Mouse (Mus musculus): ENCODE results near the gene Dcbld1. TPM values are rescaled to one million over a fixed set of nuclear protein-coding genes. Genes with fewer than 3 reads are reported as not detected.

Gene Dcbld1
- polyA plus RNA-seq, 1 experiment from 2014 or later: 23.9 TPM

GRCm38 (mm10) chr10:52360241-52360735 lies 126.9 kb downstream of the Dcbld1 start:
- Histone ChIP-seq H3K9ac (ENCODE audit: low read length) (no peak overlapping the region), H3K27me3 (ENCODE audit: control insufficient read depth, insufficient read depth, low read length) (no peaks in the 10 kb centered on the region), H3K36me3 (ENCODE audit: control insufficient read depth, insufficient read depth, low read length) (no peaks in the 10 kb centered on the region), H3K4me2 (ENCODE audit: low read depth, low read length, severe bottlenecking) (no peak overlapping the region), H3K9me3 (ENCODE audit: control insufficient read depth, low read length) (no peaks in the 10 kb centered on the region), H3K4me3 (ENCODE audit: low read depth, low read length) (no peak overlapping the region), H3K27ac (ENCODE audit: low read depth, low read length) (no peak overlapping the region), H3K4me1 (replicated peaks; ENCODE audit: control insufficient read depth, insufficient read depth, low read length) (no peaks in the 10 kb centered on the region)
- no peak for ATAC-seq (replicated peaks; ENCODE audit: low FRiP score)
- WGBS: 96% methylated on average over 4 of the region's 4 CpGs
- no peak for DNase-seq (ENCODE audit: low spot score)

- no peaks in the 10 kb centered on the region for H3K9me3 ChIP-seq (ENCODE audit: control insufficient read depth, low read length)
- H3K4me3 ChIP-seq (ENCODE audit: low read depth, low read length): no peak overlapping the region
- H3K36me3 ChIP-seq (ENCODE audit: control insufficient read depth, insufficient read depth, low read length): no peaks in the 10 kb centered on the region
- DNase-seq (ENCODE audit: low spot score) (no peak), ATAC-seq (replicated peaks; ENCODE audit: low FRiP score) (no peak)
- no peak overlapping the region for H3K9ac ChIP-seq (ENCODE audit: low read length)
- no peaks in the 10 kb centered on the region for H3K27me3 ChIP-seq (ENCODE audit: control insufficient read depth, insufficient read depth, low read length)
- H3K4me2 ChIP-seq (ENCODE audit: low read depth, low read length, severe bottlenecking): no peak overlapping the region
- 85% methylated on average over 9 of the region's 9 CpGs for WGBS
- H3K27ac ChIP-seq (ENCODE audit: low read depth, low read length): no peak overlapping the region
- H3K4me1 ChIP-seq (replicated peaks; ENCODE audit: control insufficient read depth, insufficient read depth, low read length): no peaks in the 10 kb centered on the region
Measured at GRCm38 (mm10) chr10:52360862-52361609, 127.6 kb downstream of the Dcbld1 start.

GRCm38 (mm10) chr10:52368376-52368775 lies 135.0 kb downstream of the Dcbld1 start:
- no peak for DNase-seq (ENCODE audit: low spot score)
- H3K4me2 ChIP-seq (ENCODE audit: low read depth, low read length, severe bottlenecking): no peak overlapping the region
- WGBS: 95% methylated on average over 4 of the region's 4 CpGs
- no peaks in the 10 kb centered on the region for H3K36me3 ChIP-seq (ENCODE audit: control insufficient read depth, insufficient read depth, low read length)
- no peaks in the 10 kb centered on the region for H3K9me3 ChIP-seq (ENCODE audit: control insufficient read depth, low read length)
- no peak overlapping the region for H3K27ac ChIP-seq (ENCODE audit: low read depth, low read length)
- no peak overlapping the region for H3K9ac ChIP-seq (ENCODE audit: low read length)
- no peaks in the 10 kb centered on the region for H3K27me3 ChIP-seq (ENCODE audit: control insufficient read depth, insufficient read depth, low read length)
- H3K4me3 ChIP-seq (ENCODE audit: low read depth, low read length): no peak overlapping the region
- no peaks in the 10 kb centered on the region for H3K4me1 ChIP-seq (replicated peaks; ENCODE audit: control insufficient read depth, insufficient read depth, low read length)
- no peak for ATAC-seq (replicated peaks; ENCODE audit: low FRiP score)

Other genes with a start within 250 kb of the Dcbld1 start
- gene Vgll2, start 211.1 kb upstream of the Dcbld1 start, polyA plus RNA-seq (2014; fragmentation: Nextera tagmentation; extraction: Ambion mirVana): 0.64 and 1.0 TPM in 2 replicates
- gene Ros1, start 38.4 kb upstream of the Dcbld1 start, polyA plus RNA-seq (2014; fragmentation: Nextera tagmentation; extraction: Ambion mirVana): not detected in 2 replicates
- gene Gm26741, start 125.1 kb downstream of the Dcbld1 start, polyA plus RNA-seq (2014; fragmentation: Nextera tagmentation; extraction: Ambion mirVana): not detected in 2 replicates
- gene Gopc, start 148.5 kb downstream of the Dcbld1 start, polyA plus RNA-seq (2014; fragmentation: Nextera tagmentation; extraction: Ambion mirVana): 15.2 and 16.2 TPM in 2 replicates
- not detected in 2 replicates for gene Nepn, start 155.4 kb downstream of the Dcbld1 start, polyA plus RNA-seq (2014; fragmentation: Nextera tagmentation; extraction: Ambion mirVana)
- 15.1 and 16.9 TPM in 2 replicates for gene Nus1, start 183.9 kb downstream of the Dcbld1 start, polyA plus RNA-seq (2014; fragmentation: Nextera tagmentation; extraction: Ambion mirVana)

Measured in forebrain, embryonic 11.5 days (tissue).